Comparison of ENCODE assay signal across 8 mouse cellular contexts in genomic region chr16:4472687-4473086, GRCm38 (mm10). TPM values are rescaled to one million over a fixed set of nuclear protein-coding genes. Genes with fewer than 3 reads are reported as not detected.
A peak's percentile ranks its signal among the peaks of the same experiment; 100 is the strongest.
DNase-seq lines count a peak whose midpoint lies in the region; ATAC-seq lines count a peak whose summit lies in the region.

No protein-coding gene starts in this region.

- no peak overlapping the region for H3K4me2 ChIP-seq in midbrain, embryonic 14.5 days (ENCODE audit: low read length)
- no peak overlapping the region for H3K4me2 ChIP-seq in liver, embryonic 11.5 days

- H3K9me3 ChIP-seq in midbrain, embryonic 14.5 days (ENCODE audit: control insufficient read depth, low read length) = no peaks in the 10 kb centered on the region
- no peaks in the 10 kb centered on the region for H3K9me3 ChIP-seq in liver, embryonic 11.5 days (ENCODE audit: control insufficient read depth, low read length)

- 69% methylated on average over 3 of the region's 3 CpGs for WGBS in midbrain, embryonic 14.5 days
- 59% methylated on average over 3 of the region's 3 CpGs for WGBS in liver, embryonic 11.5 days

- no peak overlapping the region for H3K4me3 ChIP-seq in midbrain, embryonic 14.5 days (replicated peaks; ENCODE audit: low read depth, low read length)
- no peak overlapping the region for H3K4me3 ChIP-seq in liver, embryonic 11.5 days (ENCODE audit: low read depth, low read length)

- H3K9ac ChIP-seq in midbrain, embryonic 14.5 days (replicated peaks; ENCODE audit: low read length) = no peak overlapping the region
- no peak overlapping the region for H3K9ac ChIP-seq in liver, embryonic 11.5 days (ENCODE audit: low read depth, low read length)

- peaks cover 6% of the 10 kb centered on the region; the same call in 1 of the 2 replicates for H3K4me1 ChIP-seq in midbrain, embryonic 14.5 days (ENCODE audit: control insufficient read depth, insufficient read depth, low read length)
- H3K4me1 ChIP-seq in liver, embryonic 11.5 days (replicated peaks; ENCODE audit: control insufficient read depth, insufficient read depth, low read length) = peaks cover 5% of the 10 kb centered on the region

- ATAC-seq in frontal cortex, adult (ENCODE audit: low TSS enrichment) = peak; percentile 85
- no peak for ATAC-seq in midbrain, embryonic 14.5 days (ENCODE audit: low FRiP score, low TSS enrichment)
- no peak for ATAC-seq in liver, embryonic 11.5 days (replicated peaks; ENCODE audit: low FRiP score)

- no peaks in the 10 kb centered on the region for H3K36me3 ChIP-seq in midbrain, embryonic 14.5 days (ENCODE audit: control insufficient read depth, insufficient read depth, low read length)
- H3K36me3 ChIP-seq in liver, embryonic 11.5 days (ENCODE audit: control insufficient read depth, insufficient read depth, low read length) = no peaks in the 10 kb centered on the region

- DNase-seq in adrenal gland, postnatal 14 days = peak; percentile 71
- no peak for DNase-seq in adrenal gland, adult 2 months
- DNase-seq in layer of hippocampus, adult 9-11 months = peak; percentile 91
- peak; percentile 44 for DNase-seq in ovary, postnatal 14 days (ENCODE audit: low spot score)
- DNase-seq in thymus, postnatal 4 days = no peak
- no peak for DNase-seq in midbrain, embryonic 14.5 days
- DNase-seq in liver, embryonic 11.5 days (ENCODE audit: low spot score) = no peak

- H3K27ac ChIP-seq in midbrain, embryonic 14.5 days (replicated peaks; ENCODE audit: low read depth, low read length) = no peak overlapping the region
- H3K27ac ChIP-seq in liver, embryonic 11.5 days (ENCODE audit: low read depth, low read length) = no peak overlapping the region

- no peaks in the 10 kb centered on the region for H3K27me3 ChIP-seq in midbrain, embryonic 14.5 days (ENCODE audit: control insufficient read depth, insufficient read depth, low read length)
- no peaks in the 10 kb centered on the region for H3K27me3 ChIP-seq in liver, embryonic 11.5 days (replicated peaks; ENCODE audit: control insufficient read depth, insufficient read depth, low read length)

RNA-seq across cellular contexts. Expression of gene Adcy9, which starts 52.4 kb away (rescaled TPM):
- 36.1 and 38.7 TPM in 2 replicates for total RNA-seq in adrenal gland, postnatal 14 days (2021)
- 10 to 100 TPM; 43.2 to 50.9 TPM for total RNA-seq in adrenal gland, adult 2 months (2021)
- 38.2 and 56.7 TPM in 2 replicates for polyA plus RNA-seq in adrenal gland, adult 2 months (2012; rRNA removed)
- 5.3 and 5.8 TPM in 2 replicates for polyA plus RNA-seq in midbrain, embryonic 14.5 days (2014; fragmentation: Nextera tagmentation; extraction: Ambion mirVana)
- 1.6 and 2.1 TPM in 2 replicates for polyA plus RNA-seq in liver, embryonic 11.5 days (2014; fragmentation: Nextera tagmentation; extraction: Ambion mirVana)

Comparison
In these comparisons a context has a peak if more than half of its experiments do, and no peak if none do; other contexts are left out.
1. DNase-seq: peak in adrenal gland, postnatal 14 days (single experiment), layer of hippocampus, adult 9-11 months (single experiment) and ovary, postnatal 14 days (single experiment); none in adrenal gland, adult 2 months (single experiment), thymus, postnatal 4 days (single experiment), midbrain, embryonic 14.5 days (single experiment) and liver, embryonic 11.5 days (single experiment).